In genomic region chr1:80180767-80181413, GRCm38 (mm10) we compare ENCODE assay signal across 8 mouse cellular contexts. TPM values are rescaled to one million over a fixed set of nuclear protein-coding genes. Genes with fewer than 3 reads are reported as not detected.
DNase-seq lines count a peak whose midpoint lies in the region; ATAC-seq and TF ChIP-seq lines count a peak whose summit lies in the region.

No protein-coding gene starts in this region.

- WGBS in hindbrain, postnatal 0 days = 38% methylated on average over 13 of the region's 13 CpGs
- 38% methylated on average over 13 of the region's 13 CpGs for WGBS in liver, embryonic 13.5 days (ENCODE audit: insufficient replicate concordance)
- WGBS in neural tube, embryonic 12.5 days = 42% methylated on average over 13 of the region's 13 CpGs

- no peaks in the 10 kb centered on the region for H3K4me1 ChIP-seq in hindbrain, postnatal 0 days (ENCODE audit: insufficient read depth, low read length)
- H3K4me1 ChIP-seq in liver, embryonic 13.5 days (replicated peaks) = no peaks in the 10 kb centered on the region
- H3K4me1 ChIP-seq in neural tube, embryonic 12.5 days = no peaks in the 10 kb centered on the region

- H3K9me3 ChIP-seq in hindbrain, postnatal 0 days (ENCODE audit: low read length) = no peaks in the 10 kb centered on the region
- no peaks in the 10 kb centered on the region for H3K9me3 ChIP-seq in liver, embryonic 13.5 days (replicated peaks)
- no peaks in the 10 kb centered on the region for H3K9me3 ChIP-seq in neural tube, embryonic 12.5 days

- H3K4me3 ChIP-seq in hindbrain, postnatal 0 days (ENCODE audit: low read length) = no peak overlapping the region
- H3K4me3 ChIP-seq in liver, embryonic 13.5 days (replicated peaks) = no peak overlapping the region
- no peak overlapping the region for H3K4me3 ChIP-seq in neural tube, embryonic 12.5 days

- H3K27ac ChIP-seq in hindbrain, postnatal 0 days = no peak overlapping the region
- no peak overlapping the region for H3K27ac ChIP-seq in liver, embryonic 13.5 days
- H3K27ac ChIP-seq in neural tube, embryonic 12.5 days = no peak overlapping the region

- no peaks in the 10 kb centered on the region for H3K36me3 ChIP-seq in hindbrain, postnatal 0 days (ENCODE audit: insufficient read depth, low read length)
- H3K36me3 ChIP-seq in liver, embryonic 13.5 days = no peaks in the 10 kb centered on the region
- no peaks in the 10 kb centered on the region for H3K36me3 ChIP-seq in neural tube, embryonic 12.5 days

- peak; percentile 65 for DNase-seq in 416B (ENCODE audit: low read depth)
- DNase-seq in c-Kit-negative CD71-positive TER-119-positive erythroid progenitor cells, embryonic 14.5 days (ENCODE audit: low read depth, low spot score) = peak; percentile 25
- peak; percentile 30 for DNase-seq in fibroblast of lung, adult 2 months (ENCODE audit: low read depth)
- DNase-seq in hindbrain, postnatal 0 days (ENCODE audit: low spot score) = peak; percentile 89
- DNase-seq in liver, embryonic 13.5 days = peak; percentile 2
- peak; percentile 13 to 29 for DNase-seq in thymus, postnatal 36 days

- H3K27me3 ChIP-seq in hindbrain, postnatal 0 days (ENCODE audit: insufficient read depth, low read length) = no peaks in the 10 kb centered on the region
- H3K27me3 ChIP-seq in liver, embryonic 13.5 days = no peaks in the 10 kb centered on the region
- H3K27me3 ChIP-seq in neural tube, embryonic 12.5 days (replicated peaks) = no peaks in the 10 kb centered on the region

- ATAC-seq in CD4-positive, CD25-positive, alpha-beta regulatory T cell, adult 4 months = peak; percentile 86
- ATAC-seq in hindbrain, postnatal 0 days = peak; percentile 67; the same call in 1 of the 2 replicates
- no peak for ATAC-seq in liver, embryonic 13.5 days (ENCODE audit: low read depth)
- ATAC-seq in neural tube, embryonic 12.5 days (ENCODE audit: low FRiP score, low read depth) = 0 out of 2 replicates have a peak, but pooled peaks have one; percentile 63

- H3K9ac ChIP-seq in hindbrain, postnatal 0 days (replicated peaks; ENCODE audit: low read length) = no peak overlapping the region
- H3K9ac ChIP-seq in liver, embryonic 13.5 days = no peak overlapping the region
- no peak overlapping the region for H3K9ac ChIP-seq in neural tube, embryonic 12.5 days

- peak overlapping the region; percentile 30 for H3K4me2 ChIP-seq in hindbrain, postnatal 0 days (ENCODE audit: low read depth, low read length)
- no peak overlapping the region for H3K4me2 ChIP-seq in liver, embryonic 13.5 days
- no peak overlapping the region for H3K4me2 ChIP-seq in neural tube, embryonic 12.5 days (replicated peaks)

- peak; percentile 92 for TF ChIP-seq CTCF in hindbrain, postnatal 0 days (IDR thresholded peaks at IDR 0.05; ENCODE audit: low read depth)

RNA-seq across cellular contexts. Expression of gene Fam124b, which starts 37.4 kb away (rescaled TPM):
- polyA plus RNA-seq in CD4-positive, CD25-positive, alpha-beta regulatory T cell, adult 4 months (2017; shearing (Covaris generic)) = 1 to 10 TPM; 5.9 to 6.8 TPM
- 0.84 and 1.3 TPM in 2 replicates for total RNA-seq in hindbrain, postnatal 0 days (2014; rRNA removed)
- 0.33 and 0.38 TPM in 2 replicates for polyA plus RNA-seq in hindbrain, postnatal 0 days (2015; fragmentation: Nextera tagmentation; extraction: Ambion mirVana)
- not detected in 2 replicates for polyA plus RNA-seq in liver, embryonic 13.5 days (2015; fragmentation: Nextera tagmentation; extraction: Ambion mirVana)
- 0.72 and 0.95 TPM in 2 replicates for polyA plus RNA-seq in neural tube, embryonic 12.5 days (2016; fragmentation: Nextera tagmentation; extraction: Ambion mirVana)

Comparison
In these comparisons a context has a peak if more than half of its experiments do, and no peak if none do; other contexts are left out.
1. DNase-seq: peak in every context shown above with its lines; median percentile 89 in hindbrain, postnatal 0 days; 65 in 416B; 30 in fibroblast of lung, adult 2 months; 25 in c-Kit-negative CD71-positive TER-119-positive erythroid progenitor cells, embryonic 14.5 days; 21 in thymus, postnatal 36 days; 2 in liver, embryonic 13.5 days.